Mouse (Mus musculus): ENCODE results near the gene Shank3. TPM values are rescaled to one million over a fixed set of nuclear protein-coding genes. Genes with fewer than 3 reads are reported as not detected.

Gene Shank3
- polyA plus RNA-seq, 1 experiment from 2014 or later: 1.4 TPM

DNA sequence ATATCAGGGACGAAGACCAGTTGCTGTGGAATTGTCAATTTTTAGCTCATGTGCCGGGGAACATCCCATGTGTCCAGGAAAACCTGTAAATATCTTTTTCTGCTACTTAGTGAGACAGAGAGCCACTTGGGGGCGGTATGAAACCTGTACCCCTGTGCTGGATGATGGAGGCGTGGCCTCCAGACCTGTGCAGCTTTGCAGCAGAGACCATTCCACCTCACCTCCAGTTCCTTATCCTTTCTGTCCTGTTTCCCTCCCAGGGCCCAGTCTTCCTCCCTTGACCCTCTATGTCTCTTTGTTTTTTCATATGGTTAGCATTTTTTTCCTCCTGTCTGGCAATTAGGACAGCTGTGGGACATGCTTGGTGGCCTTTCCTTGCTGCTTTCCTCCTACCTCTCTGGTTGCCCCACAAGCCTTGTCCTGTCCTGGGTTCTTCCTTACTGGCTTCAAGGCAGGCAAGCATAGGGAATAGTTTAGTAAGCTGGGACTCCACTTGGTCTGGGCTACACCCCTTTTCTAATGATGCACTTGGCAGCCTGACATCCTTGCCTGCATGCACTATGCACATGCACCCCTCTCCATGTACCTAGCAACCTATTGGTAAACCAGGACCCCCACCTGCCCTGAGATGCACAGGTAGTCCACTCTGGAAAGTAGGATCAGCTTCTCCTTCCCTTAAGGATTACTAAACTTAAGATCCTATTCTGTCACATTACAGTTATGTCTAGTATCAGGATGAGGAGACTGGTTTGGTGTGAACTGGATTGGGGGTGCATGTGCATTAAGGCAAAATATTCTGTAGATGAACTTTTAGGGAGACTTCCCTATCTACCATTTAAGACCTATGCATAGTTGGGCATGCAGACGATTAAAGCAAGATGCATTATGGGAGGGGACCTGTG is 35.8 kb upstream of the Shank3 start:
- Histone ChIP-seq H3K27me3 (peaks cover 27% of the 10 kb centered on the region), H3K27ac (no peak overlapping the region), H3K4me3 (no peak overlapping the region), H3K9ac (no peak overlapping the region), H3K4me1 (replicated peaks) (no peaks in the 10 kb centered on the region), H3K9me3 (replicated peaks) (no peaks in the 10 kb centered on the region), H3K4me2 (no peak overlapping the region), H3K36me3 (no peaks in the 10 kb centered on the region)
- ATAC-seq (replicated peaks; ENCODE audit: insufficient number of reproducible peaks, insufficient read depth, low FRiP score, low read depth): no peak
- WGBS: 48% methylated on average over 5 of the region's 5 CpGs

DNA sequence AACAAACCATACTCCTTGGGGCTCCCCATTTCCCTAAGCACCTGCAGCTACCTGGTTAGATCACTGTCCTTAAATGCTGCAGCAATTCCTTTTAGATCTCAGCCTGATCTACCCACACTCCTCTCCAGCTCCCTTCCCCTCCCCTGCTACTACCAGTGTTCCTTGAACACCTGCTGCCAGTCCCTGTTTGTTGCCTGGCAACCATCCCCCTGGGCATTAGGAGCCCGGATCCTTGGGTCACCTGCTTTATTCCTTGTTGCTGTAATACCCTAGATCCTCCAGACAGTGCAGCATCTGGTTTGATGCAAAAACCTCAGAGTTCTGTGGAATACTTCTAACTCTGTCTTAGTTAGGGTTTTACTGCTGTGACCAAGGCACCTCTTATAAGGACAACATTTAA is 34.4 kb upstream of the Shank3 start:
- Histone ChIP-seq H3K9me3 (replicated peaks) (no peaks in the 10 kb centered on the region), H3K4me3 (no peak overlapping the region), H3K9ac (no peak overlapping the region), H3K4me2 (no peak overlapping the region), H3K27ac (no peak overlapping the region), H3K36me3 (no peaks in the 10 kb centered on the region), H3K4me1 (replicated peaks) (no peaks in the 10 kb centered on the region), H3K27me3 (peaks cover 21% of the 10 kb centered on the region)
- no peak for ATAC-seq (replicated peaks; ENCODE audit: insufficient number of reproducible peaks, insufficient read depth, low FRiP score, low read depth)
- WGBS: 18% methylated on average over 1 of the region's 1 CpGs

DNA sequence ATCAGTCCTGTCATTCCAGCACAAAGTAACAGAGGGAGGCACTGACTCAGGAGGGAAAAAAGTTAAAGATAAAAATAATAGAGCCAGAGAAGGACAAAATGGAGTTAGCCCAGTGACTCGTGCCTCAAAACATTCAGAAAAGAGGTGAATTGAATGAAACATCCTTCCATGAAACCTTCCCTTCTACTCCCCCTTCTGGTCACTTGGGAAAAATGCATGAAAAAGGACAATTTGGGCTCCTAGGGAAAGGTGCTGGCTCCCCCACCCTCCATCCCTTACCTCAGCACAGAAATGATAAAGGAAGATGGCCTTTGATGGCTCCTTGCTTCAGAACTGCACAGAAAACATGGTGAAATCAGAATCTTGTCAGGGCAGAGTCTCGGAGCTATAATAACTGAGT is 30.8 kb upstream of the Shank3 start:
- Histone ChIP-seq H3K4me1 (replicated peaks) (no peaks in the 10 kb centered on the region), H3K4me2 (no peak overlapping the region), H3K27me3 (0 out of 2 replicates have a peak, but pooled peaks cover 4% of the 10 kb centered on the region), H3K36me3 (no peaks in the 10 kb centered on the region), H3K4me3 (no peak overlapping the region), H3K9ac (no peak overlapping the region), H3K27ac (no peak overlapping the region), H3K9me3 (replicated peaks) (no peaks in the 10 kb centered on the region)
- WGBS: 25% methylated on average over 2 of the region's 2 CpGs
- ATAC-seq (replicated peaks; ENCODE audit: insufficient number of reproducible peaks, insufficient read depth, low FRiP score, low read depth): no peak

DNA sequence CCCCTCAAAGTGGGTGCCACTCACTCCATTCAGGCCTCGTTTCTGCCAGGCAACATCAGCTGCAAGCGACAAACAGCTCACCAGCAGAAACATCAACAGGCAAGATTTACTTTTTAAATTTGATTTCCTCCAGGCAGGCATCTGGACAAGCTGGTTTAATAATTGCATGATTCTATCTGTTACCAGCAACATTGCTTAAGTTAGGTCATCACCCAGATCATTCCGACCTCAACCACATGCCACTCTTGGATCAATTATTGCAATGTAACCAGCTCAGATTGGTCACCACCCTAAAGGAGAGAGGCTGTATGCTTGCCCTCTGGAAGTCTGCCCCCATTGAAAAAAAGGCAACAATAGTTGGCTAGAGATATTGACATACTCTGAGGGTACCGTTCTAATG is 27.9 kb upstream of the Shank3 start:
- 80% methylated on average over 4 of the region's 4 CpGs for WGBS
- ATAC-seq (replicated peaks; ENCODE audit: insufficient number of reproducible peaks, insufficient read depth, low FRiP score, low read depth): no peak
- H3K36me3 ChIP-seq: no peaks in the 10 kb centered on the region

DNA sequence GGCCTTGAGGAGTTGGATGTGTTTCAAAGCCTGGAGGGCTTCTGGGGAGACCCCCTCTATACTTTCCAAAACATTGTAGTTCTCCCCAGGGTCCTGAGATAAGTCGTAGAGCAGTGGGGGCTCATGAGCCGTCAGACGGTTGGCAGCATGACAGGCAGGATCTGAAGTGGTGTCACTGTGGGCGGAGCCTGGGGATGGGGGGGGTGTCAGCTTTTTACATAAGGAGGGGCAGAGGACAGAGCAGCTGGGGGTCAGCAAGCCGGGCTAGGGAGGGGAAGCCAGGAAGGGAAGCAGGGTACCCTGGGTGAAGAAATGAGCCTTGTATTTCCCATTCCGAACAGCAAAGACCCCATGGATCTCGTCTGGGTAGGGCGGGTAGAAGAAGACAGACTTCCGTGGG is 26.1 kb upstream of the Shank3 start:
- no peak overlapping the region for H3K4me3 ChIP-seq
- no peaks in the 10 kb centered on the region for H3K36me3 ChIP-seq
- H3K27me3 ChIP-seq: 0 out of 2 replicates have a peak, but pooled peaks cover under 1% of the 10 kb centered on the region
- WGBS: 62% methylated on average over 9 of the region's 9 CpGs
- no peak overlapping the region for H3K4me2 ChIP-seq
- no peak overlapping the region for H3K27ac ChIP-seq
- H3K9ac ChIP-seq: no peak overlapping the region
- peaks cover 10% of the 10 kb centered on the region for H3K4me1 ChIP-seq (replicated peaks)
- ATAC-seq (replicated peaks; ENCODE audit: insufficient number of reproducible peaks, insufficient read depth, low FRiP score, low read depth): no peak
- no peaks in the 10 kb centered on the region for H3K9me3 ChIP-seq (replicated peaks)

More for the DNA sequence above, 27.9 kb upstream of the Shank3 start:
- 0 out of 2 replicates have a peak, but pooled peaks cover 4% of the 10 kb centered on the region for H3K27me3 ChIP-seq
- H3K4me1 ChIP-seq (replicated peaks): peaks cover 6% of the 10 kb centered on the region
- H3K27ac ChIP-seq: no peak overlapping the region
- H3K4me2 ChIP-seq: no peak overlapping the region
- H3K9me3 ChIP-seq (replicated peaks): no peaks in the 10 kb centered on the region
- no peak overlapping the region for H3K4me3 ChIP-seq
- H3K9ac ChIP-seq: no peak overlapping the region

DNA sequence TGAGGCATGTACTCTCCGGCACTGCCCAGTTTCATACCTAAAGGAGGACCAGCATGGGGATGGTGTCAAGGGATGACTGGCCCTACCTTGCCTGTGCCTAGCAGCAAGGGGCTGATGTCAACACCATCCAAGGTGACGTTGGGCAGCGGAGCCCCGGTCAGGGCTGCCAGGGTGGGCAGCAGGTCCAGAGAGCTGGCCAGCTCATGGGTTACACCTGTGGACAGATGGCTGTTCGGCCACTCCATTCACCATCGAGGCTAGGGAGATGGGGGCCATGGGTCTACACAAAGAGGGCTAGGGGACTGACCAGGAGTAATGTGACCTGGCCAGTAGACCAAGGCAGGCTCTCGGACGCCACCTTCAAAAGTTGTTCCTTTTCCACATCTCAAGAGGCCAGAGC is 25.5 kb upstream of the Shank3 start:
- peaks cover 10% of the 10 kb centered on the region for H3K4me1 ChIP-seq (replicated peaks)
- H3K36me3 ChIP-seq: no peaks in the 10 kb centered on the region
- H3K27ac ChIP-seq: no peak overlapping the region
- no peak overlapping the region for H3K9ac ChIP-seq
- ATAC-seq (replicated peaks; ENCODE audit: insufficient number of reproducible peaks, insufficient read depth, low FRiP score, low read depth): no peak
- H3K4me3 ChIP-seq: no peak overlapping the region
- no peaks in the 10 kb centered on the region for H3K9me3 ChIP-seq (replicated peaks)
- WGBS: 94% methylated on average over 8 of the region's 8 CpGs
- H3K27me3 ChIP-seq: no peaks in the 10 kb centered on the region
- H3K4me2 ChIP-seq: no peak overlapping the region

DNA sequence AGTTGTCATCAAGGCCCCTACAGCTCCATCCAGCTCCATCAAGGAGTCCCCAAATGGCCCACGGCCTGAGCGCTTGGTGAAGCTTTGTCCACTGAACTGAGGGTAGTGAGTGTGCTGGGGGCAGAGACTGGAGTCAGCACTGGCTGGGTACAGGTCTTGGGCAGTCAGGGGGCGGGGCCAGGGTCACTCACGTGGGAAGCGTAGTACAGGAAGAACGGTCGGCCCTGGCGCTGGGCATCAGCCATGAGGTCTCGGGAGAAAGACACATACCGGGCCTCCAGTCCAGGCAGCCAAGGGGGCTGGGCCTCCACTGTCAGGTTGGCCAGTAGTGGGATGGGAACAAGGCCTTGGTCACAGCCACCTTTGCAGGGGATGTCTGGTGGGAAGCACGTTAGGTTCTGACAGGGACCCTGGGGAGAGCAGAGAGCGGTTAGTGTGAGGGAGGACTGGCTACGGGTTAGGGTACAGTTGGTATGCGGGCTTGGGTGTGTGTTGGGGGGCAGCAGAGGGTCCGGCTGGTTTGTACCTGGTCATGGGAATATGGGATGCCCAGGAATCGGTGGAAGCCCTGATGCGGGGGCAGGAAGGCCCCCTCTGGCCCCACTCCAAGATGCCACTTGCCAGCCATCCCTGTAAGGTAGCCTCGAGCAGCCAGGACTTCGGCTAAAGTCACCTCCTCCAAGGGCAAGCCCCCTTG is 24.7 kb upstream of the Shank3 start:
- Histone ChIP-seq H3K9me3 (replicated peaks) (no peaks in the 10 kb centered on the region), H3K27me3 (no peaks in the 10 kb centered on the region), H3K27ac (no peak overlapping the region), H3K4me2 (peak overlapping the region; percentile 96), H3K9ac (no peak overlapping the region), H3K36me3 (no peaks in the 10 kb centered on the region), H3K4me1 (replicated peaks) (peaks cover 10% of the 10 kb centered on the region), H3K4me3 (no peak overlapping the region)
- no peak for ATAC-seq (replicated peaks; ENCODE audit: insufficient number of reproducible peaks, insufficient read depth, low FRiP score, low read depth)
- 94% methylated on average over 19 of the region's 19 CpGs for WGBS

DNA sequence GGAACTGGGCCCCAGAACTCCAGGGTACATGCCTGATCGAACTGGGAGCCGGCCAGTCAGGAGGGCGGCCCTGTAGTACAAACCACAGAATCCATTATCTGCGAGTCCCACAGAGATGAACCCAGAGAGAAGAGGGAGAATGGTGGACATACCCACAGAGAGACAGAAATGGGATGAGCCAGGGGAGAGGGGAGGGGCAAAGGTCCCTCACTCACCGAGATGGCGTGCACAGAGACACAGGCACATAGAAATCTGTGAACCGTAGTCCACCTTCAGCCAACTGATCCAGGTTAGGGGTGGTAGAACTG is 24.2 kb upstream of the Shank3 start:
- 87% methylated on average over 7 of the region's 7 CpGs for WGBS
- peaks cover 11% of the 10 kb centered on the region for H3K4me1 ChIP-seq (replicated peaks)
- no peaks in the 10 kb centered on the region for H3K27me3 ChIP-seq
- no peak overlapping the region for H3K27ac ChIP-seq
- H3K9ac ChIP-seq: peak overlapping the region; percentile 72
- peak overlapping the region; percentile 96 for H3K4me2 ChIP-seq
- H3K36me3 ChIP-seq: no peaks in the 10 kb centered on the region
- ATAC-seq (replicated peaks; ENCODE audit: insufficient number of reproducible peaks, insufficient read depth, low FRiP score, low read depth): no peak
- H3K4me3 ChIP-seq: peak overlapping the region; percentile 75
- H3K9me3 ChIP-seq (replicated peaks): no peaks in the 10 kb centered on the region

DNA sequence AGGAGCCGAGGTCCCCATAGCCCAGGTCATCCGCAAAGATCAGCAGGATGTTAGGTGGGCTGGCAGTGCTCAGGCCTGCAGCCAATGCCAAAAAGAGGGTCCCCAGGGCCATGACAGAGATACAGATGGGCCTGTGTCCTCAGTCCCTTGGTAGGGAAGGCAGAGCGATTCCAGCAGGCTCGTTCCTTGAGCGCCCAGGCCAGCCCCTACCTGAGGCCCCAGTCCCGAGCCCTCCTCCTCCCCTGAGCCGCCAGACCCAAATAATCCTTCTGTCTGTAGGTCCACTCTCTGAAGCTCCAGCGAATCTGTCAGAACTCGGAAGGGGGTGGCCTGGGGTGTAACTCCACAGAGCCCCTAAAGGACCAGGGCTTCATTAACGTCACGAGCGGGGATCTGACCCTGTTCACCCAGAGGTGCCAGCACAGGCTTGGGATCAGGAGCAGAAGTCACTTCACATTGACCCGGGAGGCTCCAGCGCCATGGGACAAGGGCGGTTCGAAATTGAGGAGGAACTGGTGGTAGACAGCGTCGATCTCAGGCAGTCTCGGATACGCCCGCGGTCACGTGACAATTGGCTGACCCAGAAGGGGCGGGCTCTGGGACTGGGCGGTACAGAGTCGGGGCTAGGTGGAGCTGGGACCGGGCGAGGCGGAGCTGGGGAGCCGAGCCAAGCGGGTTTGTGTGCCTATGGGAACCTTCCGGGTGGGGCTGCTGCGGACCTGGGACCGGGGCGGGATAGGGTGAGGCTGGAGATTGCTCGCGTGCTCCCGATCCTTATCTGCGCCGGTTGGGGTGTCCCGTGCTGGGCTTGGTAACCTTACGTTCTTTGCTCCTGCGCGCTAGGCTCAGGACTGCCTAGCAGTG is 23.6 kb upstream of the Shank3 start:
- Histone ChIP-seq H3K9ac (peak overlapping the region; percentile 72), H3K27ac (peak overlapping the region; percentile 88), H3K27me3 (no peaks in the 10 kb centered on the region), H3K36me3 (no peaks in the 10 kb centered on the region), H3K4me3 (peak overlapping the region; percentile 75), H3K4me2 (peak overlapping the region; percentile 96), H3K4me1 (replicated peaks) (peaks cover 17% of the 10 kb centered on the region), H3K9me3 (replicated peaks) (no peaks in the 10 kb centered on the region)
- WGBS: 8% methylated on average over 44 of the region's 44 CpGs
- peak; percentile 95 for ATAC-seq (replicated peaks; ENCODE audit: insufficient number of reproducible peaks, insufficient read depth, low FRiP score, low read depth)

DNA sequence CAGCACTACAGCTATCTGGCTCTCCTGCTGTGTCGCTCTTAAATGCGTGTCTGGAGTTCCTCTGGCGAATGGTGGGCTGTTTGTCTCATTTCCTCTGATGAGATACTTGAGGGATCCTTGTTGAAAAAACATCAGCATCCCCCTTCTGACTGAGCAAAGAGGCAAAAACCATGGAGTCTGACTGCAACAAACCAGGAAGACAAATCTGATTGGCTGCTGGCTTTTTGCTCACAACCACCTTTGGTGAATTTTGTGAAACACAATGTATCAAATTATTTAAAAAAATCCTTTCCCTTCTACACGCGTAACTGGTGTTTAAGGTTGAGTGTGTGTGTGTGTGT is 23.0 kb upstream of the Shank3 start:
- H3K27ac ChIP-seq: peak overlapping the region; percentile 88
- H3K36me3 ChIP-seq: no peaks in the 10 kb centered on the region
- peaks cover 19% of the 10 kb centered on the region for H3K4me1 ChIP-seq (replicated peaks)
- H3K4me2 ChIP-seq: peak overlapping the region; percentile 96
- no peaks in the 10 kb centered on the region for H3K9me3 ChIP-seq (replicated peaks)
- no peak for ATAC-seq (replicated peaks; ENCODE audit: insufficient number of reproducible peaks, insufficient read depth, low FRiP score, low read depth)
- H3K4me3 ChIP-seq: peak overlapping the region; percentile 75
- peak overlapping the region; percentile 72 for H3K9ac ChIP-seq
- whole genome bisulfite sequencing: 3% methylated on average over 5 of the region's 5 CpGs
- no peaks in the 10 kb centered on the region for H3K27me3 ChIP-seq

DNA sequence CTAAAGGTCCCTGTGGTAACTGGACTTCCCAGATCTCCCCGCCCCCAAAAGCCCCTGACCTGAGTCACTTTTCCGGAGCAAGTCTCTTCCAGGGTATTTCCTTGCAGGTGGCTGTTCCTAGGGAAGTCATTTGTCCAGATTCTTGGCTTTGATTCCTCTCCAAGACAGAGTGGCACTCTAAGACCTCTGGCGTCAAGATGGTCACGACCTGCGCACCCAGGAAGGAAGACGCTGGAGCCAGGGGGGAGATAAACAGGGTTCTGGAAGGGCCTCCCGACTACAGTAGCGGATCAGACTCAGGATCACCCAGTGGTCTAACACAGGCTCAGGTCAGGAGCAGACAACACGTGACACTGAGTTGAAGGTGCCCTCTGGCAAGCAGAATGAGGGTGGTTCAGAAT is 22.3 kb upstream of the Shank3 start, which contains the start of gene Arsa:
TSS of gene Arsa (minus strand) at position 335 of the 401 bp plus-strand sequence.
- Histone ChIP-seq H3K4me1 (replicated peaks) (peaks cover 19% of the 10 kb centered on the region), H3K9ac (peak within 1 kb of the TSS; percentile 72), H3K27ac (peak within 1 kb of the TSS; percentile 88), H3K36me3 (no peaks in the 10 kb centered on the region), H3K27me3 (no peaks in the 10 kb centered on the region), H3K9me3 (replicated peaks) (no peaks in the 10 kb centered on the region), H3K4me2 (peak within 1 kb of the TSS; percentile 96), H3K4me3 (peak within 1 kb of the TSS; percentile 75)
- 32% methylated on average over 9 of the region's 9 CpGs for WGBS
- ATAC-seq (replicated peaks; ENCODE audit: insufficient number of reproducible peaks, insufficient read depth, low FRiP score, low read depth): no peak

Data from heart, embryonic 15.5 days (tissue).